Mouse (Mus musculus) spleen, postnatal 36 days (tissue): ENCODE data around the gene Macrod2.

Experiments
- DNase-seq, 2 experiments: peaks; one replicate each; pipeline ENCODE4 v3.0.0; 2022; ENCODE audit warnings: low spot score in 2 of 2, mixed read lengths in 1 of 2

Macrod2 gene

GRCm38 (mm10) chr2:141472791-141473190 is 1077.7 kb downstream of the Macrod2 start:
- no peak for DNase-seq

DNA sequence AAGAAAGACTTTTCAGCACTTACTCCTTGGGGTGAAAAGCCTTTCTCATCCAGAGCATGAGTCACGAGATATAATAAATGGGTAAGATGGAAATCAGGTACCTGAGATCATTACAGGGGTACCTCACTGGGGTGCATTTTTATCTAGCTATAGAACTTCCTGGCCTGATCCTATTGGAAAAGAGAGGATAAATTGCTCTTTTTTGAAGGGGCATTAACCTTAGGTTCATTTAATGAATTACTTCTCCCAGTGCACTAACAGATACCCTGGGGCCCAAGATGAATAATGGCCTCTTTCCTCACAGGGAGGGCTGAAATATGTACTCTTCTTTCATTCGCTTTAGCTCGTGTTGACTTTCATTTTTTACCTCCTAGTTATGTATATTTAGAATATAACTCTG is 1082.5 kb downstream of the Macrod2 start:
- DNase-seq, result no peak

DNA sequence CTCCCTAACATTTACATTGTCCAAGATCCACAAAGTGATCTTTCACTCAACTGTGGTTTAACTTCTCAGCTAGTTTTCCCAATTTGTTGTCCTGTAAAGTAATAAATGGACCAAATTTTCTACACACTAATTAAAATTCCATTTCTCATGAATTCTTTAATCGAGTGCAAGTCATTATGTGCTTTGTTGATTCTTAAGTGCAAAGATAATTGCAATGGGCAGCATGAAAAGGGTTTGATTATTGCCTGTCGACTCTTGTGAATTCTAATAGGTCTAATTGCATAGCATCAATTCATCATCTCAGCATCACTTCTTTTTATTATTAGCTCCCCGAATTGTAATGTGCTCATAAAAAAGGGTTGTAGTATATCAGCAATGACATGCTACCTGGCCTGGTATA is 1095.4 kb downstream of the Macrod2 start:
- no peak for DNase-seq

- DNase-seq, result no peak
Measured at GRCm38 (mm10) chr2:141505451-141505850, 1110.3 kb downstream of the Macrod2 start.

- DNase-seq, result no peak
Measured at GRCm38 (mm10) chr2:141507929-141508897, 1113.1 kb downstream of the Macrod2 start.

DNA sequence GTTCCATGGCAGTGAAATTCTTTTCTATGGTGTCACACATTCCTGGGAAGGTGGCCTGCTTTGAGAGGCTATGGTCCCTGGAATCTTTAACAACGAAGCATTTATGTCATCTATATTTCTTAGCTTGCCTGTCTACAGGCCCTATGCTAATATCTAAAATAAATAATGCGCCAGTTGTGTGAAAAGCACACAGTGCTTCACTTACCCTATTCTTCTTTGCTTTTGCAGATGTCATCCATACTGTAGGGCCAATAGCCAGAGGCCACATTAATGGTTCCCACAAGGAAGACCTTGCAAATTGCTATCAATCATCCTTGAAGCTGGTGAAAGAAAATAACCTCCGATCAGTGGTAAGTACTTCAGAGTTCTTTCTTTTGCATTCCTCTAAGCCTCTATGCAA is 1119.9 kb downstream of the Macrod2 start:
- DNase-seq, result no peak

GRCm38 (mm10) chr2:141522081-141522480 is 1127.0 kb downstream of the Macrod2 start:
- no peak for DNase-seq

GRCm38 (mm10) chr2:141545877-141546276 is 1150.8 kb downstream of the Macrod2 start:
- no peak for DNase-seq

GRCm38 (mm10) chr2:141551701-141552100 is 1156.6 kb downstream of the Macrod2 start:
- no peak for DNase-seq

- DNase-seq, result no peak
Measured at GRCm38 (mm10) chr2:141556747-141557146, 1161.6 kb downstream of the Macrod2 start.

GRCm38 (mm10) chr2:141558242-141558827 is 1163.2 kb downstream of the Macrod2 start:
- no peak for DNase-seq

GRCm38 (mm10) chr2:141565986-141566385 is 1170.9 kb downstream of the Macrod2 start:
- DNase-seq, result no peak

- no peak for DNase-seq
Measured at GRCm38 (mm10) chr2:141571360-141571759, 1176.3 kb downstream of the Macrod2 start.

DNA sequence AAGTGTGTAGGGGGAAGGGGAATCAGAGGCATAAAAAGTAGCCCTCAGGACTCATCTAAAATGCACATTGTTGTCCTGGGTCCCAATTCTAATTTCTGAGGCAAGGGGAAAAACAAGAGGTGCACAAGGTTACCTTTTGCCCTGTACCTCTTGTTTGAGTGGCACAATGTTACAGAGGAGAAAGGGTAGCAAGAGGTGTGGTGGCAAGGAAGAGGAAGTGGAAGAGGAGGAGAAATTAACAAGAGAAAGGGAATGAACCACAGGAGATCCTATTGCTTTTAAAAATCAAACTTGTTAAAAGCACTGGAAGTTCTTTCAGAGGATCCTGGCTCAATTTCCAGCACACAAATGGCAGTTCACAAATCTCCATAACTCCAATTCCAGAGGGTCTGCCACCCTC is 1183.1 kb downstream of the Macrod2 start:
- DNase-seq, result no peak

GRCm38 (mm10) chr2:141582431-141582830 is 1187.3 kb downstream of the Macrod2 start:
- DNase-seq, result no peak

DNA sequence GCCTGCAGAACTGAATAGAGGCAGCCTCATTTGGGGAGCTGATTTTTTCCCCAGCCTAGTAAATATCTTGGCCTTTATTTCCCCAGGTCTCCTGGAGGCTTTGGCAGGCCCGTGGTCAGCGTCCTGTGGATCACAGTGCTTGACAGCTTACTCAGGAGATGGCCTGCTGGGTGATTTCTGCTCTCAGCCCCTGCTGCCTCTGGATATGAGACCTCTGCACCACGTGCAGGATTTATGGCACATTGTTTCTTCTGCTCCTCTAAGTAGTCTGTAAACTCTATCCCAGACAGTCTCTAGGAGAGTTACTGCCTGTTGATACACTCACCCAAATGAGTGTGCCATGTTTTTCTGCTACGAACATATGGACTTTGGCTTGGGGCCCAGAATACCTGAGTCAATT is 1187.8 kb downstream of the Macrod2 start:
- no peak for DNase-seq

GRCm38 (mm10) chr2:141587290-141587689 is 1192.2 kb downstream of the Macrod2 start:
- DNase-seq, result no peak

DNA sequence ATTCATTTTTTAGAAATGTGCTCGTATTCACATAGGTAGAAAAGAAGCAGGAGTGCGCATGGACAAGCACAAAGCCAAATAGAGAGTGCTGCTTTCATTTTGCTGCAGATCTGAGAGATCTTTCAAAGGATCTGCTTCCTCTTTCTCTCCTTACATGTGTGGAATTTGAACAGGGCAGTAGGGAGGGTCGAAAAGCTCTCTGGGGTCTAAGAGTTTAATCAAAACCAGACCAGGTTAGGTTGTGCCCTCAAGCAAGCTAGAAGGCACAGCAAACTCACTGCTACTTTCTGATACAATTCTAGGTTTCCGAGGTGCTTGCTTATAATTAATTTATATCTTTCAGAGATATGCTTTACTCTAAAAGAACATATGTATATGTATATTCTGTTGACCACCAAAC is 1196.2 kb downstream of the Macrod2 start:
- DNase-seq, result no peak

GRCm38 (mm10) chr2:141594811-141595210 is 1199.7 kb downstream of the Macrod2 start:
- DNase-seq, result no peak

DNA sequence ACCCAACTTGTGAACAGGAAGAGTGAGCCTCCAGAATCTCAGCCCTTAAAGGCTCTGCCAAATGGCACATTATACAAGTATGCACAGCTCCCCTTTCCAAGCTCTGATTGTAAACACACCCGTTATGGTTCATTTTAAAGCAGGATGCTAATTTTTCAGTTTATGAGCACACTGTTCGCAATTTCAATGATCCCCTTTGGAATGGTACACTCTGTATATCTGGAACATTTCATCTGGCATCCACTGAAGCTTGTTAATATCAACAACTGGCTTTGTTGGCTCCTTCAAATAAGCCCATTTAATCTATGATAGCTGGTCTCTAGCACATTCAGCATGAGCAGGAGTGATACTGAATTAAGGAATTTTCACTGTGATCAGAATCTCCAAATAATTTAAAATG is 1222.6 kb downstream of the Macrod2 start:
- no peak for DNase-seq

DNA sequence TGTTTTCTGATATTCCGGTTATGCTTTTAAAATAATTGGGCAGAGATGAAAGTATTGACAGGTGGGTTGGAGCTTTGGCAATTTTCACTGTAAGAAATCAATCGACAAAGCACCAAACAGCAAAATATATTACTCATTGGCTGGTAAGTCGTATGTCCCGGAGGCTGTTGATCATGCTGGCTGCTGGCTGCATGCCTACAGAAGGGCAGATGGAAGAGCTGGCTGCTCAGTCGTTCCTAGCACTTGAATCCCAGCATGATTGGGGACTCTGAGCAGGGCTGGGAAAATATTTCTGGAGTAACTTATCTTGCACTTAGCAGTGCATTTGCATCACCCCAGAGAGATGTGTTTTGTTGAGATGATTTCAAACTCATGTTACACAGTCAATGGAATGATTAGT is 1223.1 kb downstream of the Macrod2 start:
- no peak for DNase-seq

DNA sequence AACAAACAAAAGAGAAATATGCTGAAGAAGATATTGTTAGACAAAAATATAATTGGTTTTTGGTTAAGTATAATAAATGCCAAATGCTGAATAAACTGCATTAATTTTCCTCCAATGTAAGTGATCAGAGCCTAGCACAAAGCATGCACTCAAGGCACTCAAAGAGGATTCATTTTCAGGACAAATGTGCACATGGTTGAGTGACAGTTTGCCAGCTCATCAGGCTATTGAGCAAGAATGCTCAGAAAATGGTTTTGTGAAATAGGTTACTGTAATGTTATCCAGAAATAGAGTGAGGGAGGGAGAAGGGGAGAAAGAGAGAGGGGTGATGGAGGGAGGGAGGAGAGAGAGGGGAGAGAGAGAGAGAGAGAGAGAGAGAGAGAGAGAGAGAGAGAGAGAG is 1268.9 kb downstream of the Macrod2 start:
- no peak for DNase-seq

DNA sequence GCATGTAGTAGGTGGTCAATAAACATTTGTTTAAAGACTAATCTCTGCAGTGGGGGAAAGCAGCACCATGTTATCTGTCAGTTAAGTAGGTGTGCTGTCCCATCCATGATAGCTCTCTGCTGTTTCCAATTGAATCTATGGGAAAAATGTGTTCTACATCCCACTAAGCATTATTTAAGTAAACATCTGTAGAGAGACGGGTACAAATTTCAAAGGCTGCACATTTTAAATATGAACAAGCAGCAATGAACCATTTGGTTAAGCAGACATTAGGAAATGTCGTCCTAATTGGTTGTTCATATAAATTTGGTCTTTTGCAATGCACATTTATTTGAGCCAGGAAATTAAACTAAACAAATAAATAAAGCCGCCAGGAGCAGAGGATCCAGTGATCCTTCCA is 1277.7 kb downstream of the Macrod2 start:
- no peak for DNase-seq
